Mouse (Mus musculus) activated CD4-positive, CD25-positive, alpha-beta regulatory T cell (primary cell): ENCODE results near the gene Taar4. TPM values are rescaled to one million over a fixed set of nuclear protein-coding genes. Genes with fewer than 3 reads are reported as not detected.

Experiments used
- polyA plus RNA-seq, 2 experiments: library from polyadenylated mRNA; unstranded; fragments of 100-300 nt; shearing (Covaris generic); gene quantifications; one replicate each; pipeline ENCODE4 v1.2.1; 2017

The Taar4 gene
- not detected for polyA plus RNA-seq

GRCm38 (mm10) chr10:23960444-23960915 is at the start of gene Taar4:
Taar4 (plus strand) TSS chr10:23960494.

GRCm38 (mm10) chr10:23920056-23920455 is 40.2 kb upstream of the Taar4 start, which contains the start of gene Taar1:
Taar1 (plus strand) TSS chr10:23920356.

GRCm38 (mm10) chr10:23938312-23938711 is 22.0 kb upstream of the Taar4 start, which contains the start of gene Taar2:
Taar2 (plus strand) TSS chr10:23938572.

GRCm38 (mm10) chr10:23949508-23950005 is 10.7 kb upstream of the Taar4 start, which contains the start of gene Taar3:
Taar3 (plus strand) TSS chr10:23949558.

GRCm38 (mm10) chr10:23970656-23971165 is 10.4 kb downstream of the Taar4 start, which contains the start of gene Taar5:
Taar5 (plus strand) TSS chr10:23970706.

GRCm38 (mm10) chr10:23985546-23985945 is 25.3 kb downstream of the Taar4 start, which contains the start of gene Taar6:
Taar6 (minus strand) TSS chr10:23985646.

GRCm38 (mm10) chr10:23993381-23993780 is 33.1 kb downstream of the Taar4 start, which contains the start of gene Taar7a:
Taar7a (minus strand) TSS chr10:23993481.

GRCm38 (mm10) chr10:23999639-24000038 is 39.3 kb downstream of the Taar4 start, which contains the start of gene Taar7b:
Taar7b (plus strand) TSS chr10:23999939.

Other genes starting within 250 kb of the Taar4 start
- gene Rps12, start 173.2 kb upstream of the Taar4 start, polyA plus RNA-seq: 10 to 100 TPM; 48.8 to 52.8 TPM
- under 1 TPM in 1 of 2 experiments, not detected in 1; 0.10 TPM for gene Slc18b1, start 163.5 kb upstream of the Taar4 start, polyA plus RNA-seq
- not detected for gene Vnn3, start 109.0 kb upstream of the Taar4 start, polyA plus RNA-seq
- gene Vnn1, start 65.8 kb upstream of the Taar4 start, polyA plus RNA-seq: not detected
- gene Taar1, start 40.1 kb upstream of the Taar4 start, polyA plus RNA-seq: not detected
- under 1 TPM in 1 of 2 experiments, not detected in 1; 0.34 TPM for gene Taar2, start 21.9 kb upstream of the Taar4 start, polyA plus RNA-seq
- not detected for gene Taar3, start 10.9 kb upstream of the Taar4 start, polyA plus RNA-seq
- gene Taar5, start 10.2 kb downstream of the Taar4 start, polyA plus RNA-seq: not detected
- not detected for gene Taar6, start 25.2 kb downstream of the Taar4 start, polyA plus RNA-seq
- gene Taar7a, start 33.0 kb downstream of the Taar4 start, polyA plus RNA-seq: not detected
- not detected for gene Taar7b, start 39.4 kb downstream of the Taar4 start, polyA plus RNA-seq
- under 1 TPM in 1 of 2 experiments, not detected in 1; 0.22 TPM for gene Taar7d, start 66.7 kb downstream of the Taar4 start, polyA plus RNA-seq
- under 1 TPM in 1 of 2 experiments, not detected in 1; 0.53 TPM for gene Taar7e, start 77.1 kb downstream of the Taar4 start, polyA plus RNA-seq
- gene Taar7f, start 89.0 kb downstream of the Taar4 start, polyA plus RNA-seq: not detected
- not detected for gene Taar8a, start 116.0 kb downstream of the Taar4 start, polyA plus RNA-seq
- not detected for gene Taar8b, start 131.8 kb downstream of the Taar4 start, polyA plus RNA-seq
- gene Taar8c, start 141.4 kb downstream of the Taar4 start, polyA plus RNA-seq: not detected
- not detected for gene Taar9, start 149.0 kb downstream of the Taar4 start, polyA plus RNA-seq
- gene Stx7, start 188.8 kb downstream of the Taar4 start, polyA plus RNA-seq: 10 to 100 TPM; 36.0 to 38.5 TPM